Mouse (Mus musculus) liver, adult 2 months (tissue): Measurements from ENCODE around the gene Hsf2bp.

Experiments used
- CTCF ChIP-seq: fragments of 200-500 bp; IDR thresholded peaks from 2 replicates; pipeline ENCODE4 v1.5.1; 2011; ENCODE audit warnings: low read depth, low read length, control low read depth
- POLR2A ChIP-seq: fragments of 200-500 bp; IDR thresholded peaks from 2 replicates; pipeline ENCODE4 v1.6.1; 2011; ENCODE audit warnings: low read length, control low read depth; ENCODE audit not compliant: insufficient read depth; ENCODE audit errors: extremely low read depth

GRCm38 (mm10) chr17:31914323-31914722 is 121.8 kb downstream of the Hsf2bp start:
- no peak for TF ChIP-seq POLR2A
- TF ChIP-seq CTCF = no peak
